Mouse (Mus musculus) heart, postnatal 0 days (tissue): ENCODE results near the gene Fam120a. TPM values are rescaled to one million over a fixed set of nuclear protein-coding genes. Genes with fewer than 3 reads are reported as not detected.

Source experiments
- ATAC-seq: fragments of 200-750 bp; cut with Nextera tagmentation; 2 replicates; pipeline ENCODE4 v1.8.0; 2017; ENCODE audit warnings: low read depth, moderate number of reproducible peaks, moderate library complexity; ENCODE audit not compliant: insufficient read depth
- DNase-seq: peaks from one replicate; pipeline ENCODE4 v3.0.0-alpha.2; 2016; ENCODE audit warnings: low spot score
- H3K27ac ChIP-seq: fragments of 300-500 bp; sonication (generic); 2 replicates; pipeline ENCODE4 v1.5.1; 2014; ENCODE audit warnings: low read depth, mild to moderate bottlenecking
- H3K27me3 ChIP-seq: fragments of 300-500 bp; sonication (generic); 2 replicates; pipeline ENCODE4 v1.6.1; 2014; ENCODE audit warnings: low read length, mixed read lengths; ENCODE audit not compliant: control insufficient read depth, insufficient read depth
- H3K36me3 ChIP-seq: fragments of 300-500 bp; sonication (generic); replicated peaks from 2 replicates; pipeline ENCODE4 v1.6.1; 2014; ENCODE audit warnings: low read length, mixed read lengths; ENCODE audit not compliant: control insufficient read depth, insufficient read depth
- H3K4me1 ChIP-seq: fragments of 300-500 bp; sonication (generic); 2 replicates; pipeline ENCODE4 v1.6.1; 2014; ENCODE audit warnings: antibody characterized with exemption; ENCODE audit not compliant: control insufficient read depth, insufficient read depth
- H3K4me2 ChIP-seq: fragments of 300-500 bp; sonication (generic); 2 replicates; pipeline ENCODE4 v1.6.1; 2014; ENCODE audit warnings: low read depth, mild to moderate bottlenecking, low read length, moderate library complexity
- H3K4me3 ChIP-seq: fragments of 300-500 bp; sonication (generic); 2 replicates; pipeline ENCODE4 v1.5.1; 2014; ENCODE audit warnings: low read depth, low read length
- H3K9ac ChIP-seq: fragments of 300-500 bp; sonication (generic); replicated peaks from 2 replicates; pipeline ENCODE4 v1.6.1; 2014; ENCODE audit warnings: low read depth, low read length, mixed read lengths
- H3K9me3 ChIP-seq: fragments of 300-500 bp; sonication (generic); replicated peaks from 2 replicates; pipeline ENCODE4 v1.6.1; 2016; ENCODE audit warnings: low read length; ENCODE audit not compliant: control insufficient read depth
- CTCF ChIP-seq: IDR thresholded peaks from 2 replicates; pipeline ENCODE4 v1.5.1; 2016; ENCODE audit warnings: antibody characterized with exemption, control low read depth, low read depth
- EP300 ChIP-seq: IDR thresholded peaks from 2 replicates; pipeline ENCODE4 v1.6.1; 2016; ENCODE audit warnings: antibody characterized with exemption, low read depth
- WGBS: fragments of 180-500 bp; shearing (Covaris S2); extraction: QIAGEN DNeasy Blood & Tissue Kit; methylation state at CpG from one replicate; pipeline ENCODE4 v1.1.7; 2014; 5-methylcytosine and 5-hydroxymethylcytosine counted together
- polyA plus RNA-seq: library from polyadenylated mRNA; unstranded; fragments of >200 nt; fragmentation: Nextera tagmentation; extraction: Ambion mirVana; gene quantifications from 2 replicates; pipeline ENCODE4 v1.2.1, GENCODE M21; 2015
- total RNA-seq: library from RNA; depleted of rRNA; stranded (reverse); fragments of >200 nt; gene quantifications from 2 replicates; pipeline ENCODE4 v1.2.3, GENCODE M21; 2014; ENCODE audit warnings: low replicate concordance

Fam120a gene
- total and polyA plus RNA-seq, 2 experiments from 2014 or later = 13.4 to 112 TPM

DNA sequence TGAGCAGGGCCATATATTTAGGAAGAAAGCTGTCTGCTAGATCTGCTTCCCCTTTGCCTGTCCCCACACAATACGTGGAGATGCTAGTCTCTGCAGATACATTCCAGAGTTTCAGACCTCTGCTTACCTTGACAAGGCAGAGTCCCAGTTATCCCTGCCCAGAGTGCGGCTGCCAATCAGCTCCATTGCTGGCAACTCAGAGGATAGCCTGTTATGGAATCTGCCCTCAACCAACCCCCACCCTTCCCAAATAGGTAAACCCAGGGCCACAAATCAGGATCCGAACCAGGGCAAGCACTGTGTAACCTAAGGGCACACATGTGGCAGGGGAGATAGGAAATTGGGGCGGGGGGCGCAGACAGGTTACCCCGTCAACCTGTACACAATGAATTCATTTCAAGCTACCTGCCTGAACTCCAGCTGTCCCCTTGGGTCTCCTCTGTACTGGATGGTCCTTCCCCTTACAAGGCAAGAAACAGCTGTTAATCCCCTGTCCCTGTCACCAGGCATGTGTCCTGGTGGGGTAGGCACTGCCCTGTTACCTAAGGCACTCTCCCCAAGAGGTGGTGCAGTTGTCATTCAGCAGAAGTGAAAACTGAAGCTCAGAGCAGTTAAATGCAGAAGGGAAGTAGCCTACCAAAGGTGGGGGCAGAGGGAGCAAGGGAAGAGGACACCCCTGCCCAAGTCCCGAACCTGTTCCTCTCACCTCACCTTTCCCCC lies 95.8 kb downstream of the Fam120a start:
- peak overlapping the region; percentile 84 for H3K4me3 ChIP-seq
- DNase-seq (no peak), ATAC-seq (no peak)
- peak overlapping the region; percentile 94 for H3K9ac ChIP-seq
- H3K27ac ChIP-seq = no peak overlapping the region
- H3K27me3 ChIP-seq = no peaks in the 10 kb centered on the region
- peaks cover 19% of the 10 kb centered on the region for H3K4me1 ChIP-seq
- H3K9me3 ChIP-seq = no peaks in the 10 kb centered on the region
- peak overlapping the region; percentile 77 for H3K4me2 ChIP-seq
- 0 out of 2 replicates have a peak, but pooled peaks have one; percentile 1 for TF ChIP-seq CTCF
- no peak for TF ChIP-seq EP300
- WGBS = 65% methylated on average over 7 of the region's 7 CpGs
- H3K36me3 ChIP-seq = no peaks in the 10 kb centered on the region

GRCm38 (mm10) chr13:48870771-48871731 lies 96.8 kb downstream of the Fam120a start, which contains the start of gene Phf2:
TSS of gene Phf2 (minus strand) at chr13:48871119.
- H3K9me3 ChIP-seq = no peaks in the 10 kb centered on the region
- DNase-seq = no peak

DNA sequence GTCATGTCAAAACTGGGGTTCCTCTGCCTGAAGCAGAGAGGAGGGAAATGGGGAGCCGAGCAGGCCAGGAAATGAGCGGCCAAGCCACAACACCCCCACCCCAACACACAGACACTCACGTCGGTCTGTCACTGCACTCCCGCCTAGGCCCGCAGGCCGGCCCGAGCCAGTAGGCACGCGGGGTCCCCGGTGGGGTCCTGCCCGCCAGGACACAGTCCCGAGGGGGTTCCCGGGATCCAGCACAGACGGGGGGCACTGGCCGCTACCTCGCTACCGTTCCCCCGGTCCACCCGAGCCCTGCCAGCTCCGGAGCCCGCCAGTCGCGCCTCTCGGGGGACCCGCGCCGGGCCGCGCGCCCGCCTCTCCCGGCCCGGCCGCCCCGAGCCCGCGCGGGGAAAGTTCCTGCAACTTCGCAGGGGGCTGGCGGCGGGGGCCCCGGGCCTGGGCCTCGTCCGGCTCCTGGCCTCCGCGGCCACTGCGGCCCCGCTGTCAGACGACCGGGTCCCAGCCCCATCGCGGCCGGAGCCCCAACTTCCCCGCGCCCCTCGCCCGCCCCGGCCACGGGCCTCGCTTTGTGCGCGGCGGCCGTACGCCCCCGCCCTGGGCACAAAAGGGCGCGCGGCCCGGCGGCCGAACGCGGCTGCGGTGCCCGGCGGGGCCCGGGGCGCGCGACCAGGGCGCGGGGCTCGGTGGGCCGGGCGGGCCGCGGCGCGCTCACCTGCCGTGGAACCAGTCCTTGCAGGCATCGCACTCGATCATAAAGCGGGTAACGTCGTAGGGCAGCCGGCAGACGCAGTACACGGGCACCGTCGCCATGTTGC lies 97.7 kb downstream of the Fam120a start:
- ATAC-seq = peak; percentile 48
- no peak for DNase-seq

More at GRCm38 (mm10) chr13:48870771-48871731, 96.8 kb downstream of the Fam120a start, which contains the start of gene Phf2:
- 1% methylated on average over 69 of the region's 117 CpGs for WGBS
- ATAC-seq = peak; percentile 42
- Histone ChIP-seq H3K9ac (peak within 1 kb of the TSS; percentile 94), H3K4me1 (peaks cover 19% of the 10 kb centered on the region), H3K36me3 (no peaks in the 10 kb centered on the region), H3K27ac (peak within 1 kb of the TSS; percentile 85), H3K4me2 (peak within 1 kb of the TSS; percentile 79), H3K27me3 (no peaks in the 10 kb centered on the region), H3K4me3 (peak within 1 kb of the TSS; percentile 84)
- TF ChIP-seq CTCF (no peak), EP300 (no peak)

GRCm38 (mm10) chr13:48869600-48869949 lies 98.2 kb downstream of the Fam120a start:
- TF ChIP-seq CTCF (no peak), EP300 (no peak)
- Histone ChIP-seq H3K9me3 (no peaks in the 10 kb centered on the region), H3K9ac (peak overlapping the region; percentile 94), H3K4me1 (peaks cover 19% of the 10 kb centered on the region), H3K4me3 (peak overlapping the region; percentile 80), H3K36me3 (no peaks in the 10 kb centered on the region), H3K27ac (peak overlapping the region; percentile 85), H3K27me3 (no peaks in the 10 kb centered on the region), H3K4me2 (peak overlapping the region; percentile 79)
- no peak for DNase-seq
- 22% methylated on average over 5 of the region's 5 CpGs for WGBS
- ATAC-seq = no peak

More for the DNA sequence above, 97.7 kb downstream of the Fam120a start:
- WGBS = under 1% methylated on average over 79 of the region's 102 CpGs
- H3K36me3 ChIP-seq = no peaks in the 10 kb centered on the region
- peaks cover 19% of the 10 kb centered on the region for H3K4me1 ChIP-seq
- peak overlapping the region; percentile 79 for H3K4me2 ChIP-seq
- H3K27me3 ChIP-seq = no peaks in the 10 kb centered on the region
- no peak for TF ChIP-seq CTCF
- TF ChIP-seq EP300 = no peak
- peak overlapping the region; percentile 85 for H3K27ac ChIP-seq
- peak overlapping the region; percentile 94 for H3K9ac ChIP-seq
- peak overlapping the region; percentile 80 for H3K4me3 ChIP-seq
- no peaks in the 10 kb centered on the region for H3K9me3 ChIP-seq

DNA sequence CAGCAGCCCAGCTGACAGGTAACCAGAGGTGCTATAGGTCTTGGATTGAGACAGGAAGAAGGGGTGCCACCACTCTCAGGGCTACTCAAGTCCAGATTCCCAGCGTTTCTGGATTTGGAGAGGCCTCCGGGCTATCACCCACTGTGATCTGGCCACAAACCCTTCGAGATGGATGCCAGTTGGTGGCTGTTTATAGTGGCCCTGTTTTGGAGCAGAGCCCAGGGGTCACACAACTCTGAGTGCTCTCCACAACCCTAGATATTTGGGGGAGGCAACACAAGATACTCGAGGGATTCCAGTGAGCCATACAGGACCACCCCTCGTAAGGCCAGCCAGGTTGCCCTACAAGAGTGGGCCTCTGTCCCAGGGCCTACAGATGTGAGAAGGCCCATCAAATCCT lies 98.7 kb downstream of the Fam120a start:
- peak overlapping the region; percentile 79 for H3K4me2 ChIP-seq
- 24% methylated on average over 5 of the region's 5 CpGs for WGBS
- peaks cover 19% of the 10 kb centered on the region for H3K4me1 ChIP-seq
- TF ChIP-seq EP300 (no peak), CTCF (no peak)
- H3K9ac ChIP-seq = peak overlapping the region; percentile 94; the same call in 1 of the 2 replicates
- no peak for ATAC-seq
- peak overlapping the region; percentile 85; the same call in 1 of the 2 replicates for H3K27ac ChIP-seq
- no peaks in the 10 kb centered on the region for H3K9me3 ChIP-seq
- H3K4me3 ChIP-seq = peak overlapping the region; percentile 80
- H3K36me3 ChIP-seq = no peaks in the 10 kb centered on the region
- H3K27me3 ChIP-seq = no peaks in the 10 kb centered on the region
- DNase-seq = no peak
